Mouse (Mus musculus): Measurements from ENCODE around the gene Zdhhc5. TPM values are rescaled to one million over a fixed set of nuclear protein-coding genes. Genes with fewer than 3 reads are reported as not detected.

The Zdhhc5 gene
- polyA plus RNA-seq, 1 experiment from 2014 or later, result 19.5 TPM

- ATAC-seq, result peak; percentile 97
- H3K9me3 ChIP-seq (replicated peaks; ENCODE audit: control insufficient read depth, low read length, poor library complexity, severe bottlenecking), result no peaks in the 10 kb centered on the region
- peak overlapping the region; percentile 80 for H3K9ac ChIP-seq (ENCODE audit: low read depth, low read length)
- under 1% methylated on average over 33 of the region's 33 CpGs for WGBS
- H3K36me3 ChIP-seq (ENCODE audit: control insufficient read depth, insufficient read depth, low read length), result no peaks in the 10 kb centered on the region
- peak overlapping the region; percentile 68 for H3K4me3 ChIP-seq (ENCODE audit: low read depth, low read length)
- peak overlapping the region; percentile 97 for H3K27ac ChIP-seq (ENCODE audit: low read length)
- H3K4me1 ChIP-seq (ENCODE audit: control insufficient read depth, insufficient read depth, low read length), result peaks cover 16% of the 10 kb centered on the region
- H3K4me2 ChIP-seq (ENCODE audit: low read length), result peak overlapping the region; percentile 82
- H3K27me3 ChIP-seq (ENCODE audit: control insufficient read depth, insufficient read depth, low read depth, low read length), result no peaks in the 10 kb centered on the region
These were observed 782 bp upstream of the Zdhhc5 start for GRCm38 (mm10) chr2:84715562-84716361.

GRCm38 (mm10) chr2:84714422-84714810 lies 564 bp downstream of the Zdhhc5 start:
- H3K9ac ChIP-seq (ENCODE audit: low read depth, low read length), result peak overlapping the region; percentile 80
- no peaks in the 10 kb centered on the region for H3K9me3 ChIP-seq (replicated peaks; ENCODE audit: control insufficient read depth, low read length, poor library complexity, severe bottlenecking)
- H3K4me2 ChIP-seq (ENCODE audit: low read length), result peak overlapping the region; percentile 76
- under 1% methylated on average over 20 of the region's 26 CpGs for WGBS
- H3K27ac ChIP-seq (ENCODE audit: low read length), result peak overlapping the region; percentile 97
- H3K4me1 ChIP-seq (ENCODE audit: control insufficient read depth, insufficient read depth, low read length), result peaks cover 20% of the 10 kb centered on the region
- ATAC-seq, result peak; percentile 16; the same call in 1 of the 2 replicates
- H3K27me3 ChIP-seq (ENCODE audit: control insufficient read depth, insufficient read depth, low read depth, low read length), result no peaks in the 10 kb centered on the region
- H3K4me3 ChIP-seq (ENCODE audit: low read depth, low read length), result peak overlapping the region; percentile 68
- H3K36me3 ChIP-seq (ENCODE audit: control insufficient read depth, insufficient read depth, low read length), result peaks cover 4% of the 10 kb centered on the region; the same call in 1 of the 2 replicates

GRCm38 (mm10) chr2:84711898-84712297 lies 3.1 kb downstream of the Zdhhc5 start:
- Histone ChIP-seq H3K9ac (ENCODE audit: low read depth, low read length) (no peak overlapping the region), H3K4me2 (ENCODE audit: low read length) (no peak overlapping the region), H3K4me3 (ENCODE audit: low read depth, low read length) (no peak overlapping the region), H3K4me1 (ENCODE audit: control insufficient read depth, insufficient read depth, low read length) (peaks cover 28% of the 10 kb centered on the region), H3K36me3 (ENCODE audit: control insufficient read depth, insufficient read depth, low read length) (peaks cover 9% of the 10 kb centered on the region; the same call in 1 of the 2 replicates), H3K9me3 (replicated peaks; ENCODE audit: control insufficient read depth, low read length, poor library complexity, severe bottlenecking) (no peaks in the 10 kb centered on the region), H3K27ac (ENCODE audit: low read length) (no peak overlapping the region), H3K27me3 (ENCODE audit: control insufficient read depth, insufficient read depth, low read depth, low read length) (no peaks in the 10 kb centered on the region)
- WGBS, result 88% methylated on average over 2 of the region's 2 CpGs
- no peak for ATAC-seq

GRCm38 (mm10) chr2:84707523-84707922 lies 7.5 kb downstream of the Zdhhc5 start:
- ATAC-seq, result no peak
- Histone ChIP-seq H3K9me3 (replicated peaks; ENCODE audit: control insufficient read depth, low read length, poor library complexity, severe bottlenecking) (no peaks in the 10 kb centered on the region), H3K4me3 (ENCODE audit: low read depth, low read length) (no peak overlapping the region), H3K4me2 (ENCODE audit: low read length) (no peak overlapping the region), H3K27me3 (ENCODE audit: control insufficient read depth, insufficient read depth, low read depth, low read length) (no peaks in the 10 kb centered on the region), H3K9ac (ENCODE audit: low read depth, low read length) (no peak overlapping the region), H3K27ac (ENCODE audit: low read length) (no peak overlapping the region), H3K4me1 (ENCODE audit: control insufficient read depth, insufficient read depth, low read length) (peaks cover 13% of the 10 kb centered on the region), H3K36me3 (ENCODE audit: control insufficient read depth, insufficient read depth, low read length) (peaks cover 9% of the 10 kb centered on the region; the same call in 1 of the 2 replicates)
- 85% methylated on average over 1 of the region's 1 CpGs for WGBS

- H3K27ac ChIP-seq (ENCODE audit: low read length), result no peak overlapping the region
- peaks cover 9% of the 10 kb centered on the region; the same call in 1 of the 2 replicates for H3K36me3 ChIP-seq (ENCODE audit: control insufficient read depth, insufficient read depth, low read length)
- H3K9ac ChIP-seq (ENCODE audit: low read depth, low read length), result no peak overlapping the region
- H3K4me1 ChIP-seq (ENCODE audit: control insufficient read depth, insufficient read depth, low read length), result peaks cover 12% of the 10 kb centered on the region
- H3K27me3 ChIP-seq (ENCODE audit: control insufficient read depth, insufficient read depth, low read depth, low read length), result no peaks in the 10 kb centered on the region
- no peak for ATAC-seq
- H3K4me3 ChIP-seq (ENCODE audit: low read depth, low read length), result no peak overlapping the region
- 94% methylated on average over 1 of the region's 1 CpGs for WGBS
- H3K9me3 ChIP-seq (replicated peaks; ENCODE audit: control insufficient read depth, low read length, poor library complexity, severe bottlenecking), result no peaks in the 10 kb centered on the region
- H3K4me2 ChIP-seq (ENCODE audit: low read length), result no peak overlapping the region
These were observed 9.7 kb downstream of the Zdhhc5 start for GRCm38 (mm10) chr2:84705295-84705694.

- 75% methylated on average over 5 of the region's 5 CpGs for WGBS
- no peak overlapping the region for H3K9ac ChIP-seq (ENCODE audit: low read depth, low read length)
- H3K4me2 ChIP-seq (ENCODE audit: low read length), result no peak overlapping the region
- ATAC-seq, result no peak
- peaks cover 8% of the 10 kb centered on the region for H3K4me1 ChIP-seq (ENCODE audit: control insufficient read depth, insufficient read depth, low read length)
- H3K4me3 ChIP-seq (ENCODE audit: low read depth, low read length), result no peak overlapping the region
- peaks cover 6% of the 10 kb centered on the region; the same call in 1 of the 2 replicates for H3K36me3 ChIP-seq (ENCODE audit: control insufficient read depth, insufficient read depth, low read length)
- H3K9me3 ChIP-seq (replicated peaks; ENCODE audit: control insufficient read depth, low read length, poor library complexity, severe bottlenecking), result no peaks in the 10 kb centered on the region
- no peaks in the 10 kb centered on the region for H3K27me3 ChIP-seq (ENCODE audit: control insufficient read depth, insufficient read depth, low read depth, low read length)
- no peak overlapping the region for H3K27ac ChIP-seq (ENCODE audit: low read length)
These were observed 10.7 kb downstream of the Zdhhc5 start for GRCm38 (mm10) chr2:84704329-84704728.

GRCm38 (mm10) chr2:84703497-84703896 lies 11.5 kb downstream of the Zdhhc5 start:
- H3K4me1 ChIP-seq (ENCODE audit: control insufficient read depth, insufficient read depth, low read length), result peaks cover 3% of the 10 kb centered on the region; the same call in 1 of the 2 replicates
- ATAC-seq, result no peak

GRCm38 (mm10) chr2:84695007-84695695 lies 19.8 kb downstream of the Zdhhc5 start:
- Histone ChIP-seq H3K36me3 (ENCODE audit: control insufficient read depth, insufficient read depth, low read length) (peaks cover 25% of the 10 kb centered on the region), H3K27ac (ENCODE audit: low read length) (no peak overlapping the region), H3K9me3 (replicated peaks; ENCODE audit: control insufficient read depth, low read length, poor library complexity, severe bottlenecking) (no peaks in the 10 kb centered on the region), H3K4me1 (ENCODE audit: control insufficient read depth, insufficient read depth, low read length) (no peaks in the 10 kb centered on the region), H3K9ac (ENCODE audit: low read depth, low read length) (no peak overlapping the region), H3K27me3 (ENCODE audit: control insufficient read depth, insufficient read depth, low read depth, low read length) (no peaks in the 10 kb centered on the region), H3K4me3 (ENCODE audit: low read depth, low read length) (no peak overlapping the region), H3K4me2 (ENCODE audit: low read length) (no peak overlapping the region)
- 94% methylated on average over 5 of the region's 5 CpGs for WGBS
- no peak for ATAC-seq

More at GRCm38 (mm10) chr2:84703497-84703896, 11.5 kb downstream of the Zdhhc5 start:
- Histone ChIP-seq H3K4me3 (ENCODE audit: low read depth, low read length) (no peak overlapping the region), H3K27ac (ENCODE audit: low read length) (no peak overlapping the region), H3K9ac (ENCODE audit: low read depth, low read length) (no peak overlapping the region), H3K27me3 (ENCODE audit: control insufficient read depth, insufficient read depth, low read depth, low read length) (no peaks in the 10 kb centered on the region), H3K4me2 (ENCODE audit: low read length) (no peak overlapping the region), H3K9me3 (replicated peaks; ENCODE audit: control insufficient read depth, low read length, poor library complexity, severe bottlenecking) (no peaks in the 10 kb centered on the region), H3K36me3 (ENCODE audit: control insufficient read depth, insufficient read depth, low read length) (peaks cover 6% of the 10 kb centered on the region; the same call in 1 of the 2 replicates)
- 100% methylated on average over 1 of the region's 1 CpGs for WGBS

GRCm38 (mm10) chr2:84690050-84690449 lies 24.9 kb downstream of the Zdhhc5 start:
- Histone ChIP-seq H3K4me3 (ENCODE audit: low read depth, low read length) (no peak overlapping the region), H3K27ac (ENCODE audit: low read length) (no peak overlapping the region), H3K27me3 (ENCODE audit: control insufficient read depth, insufficient read depth, low read depth, low read length) (no peaks in the 10 kb centered on the region), H3K4me1 (ENCODE audit: control insufficient read depth, insufficient read depth, low read length) (no peaks in the 10 kb centered on the region), H3K9me3 (replicated peaks; ENCODE audit: control insufficient read depth, low read length, poor library complexity, severe bottlenecking) (no peaks in the 10 kb centered on the region), H3K4me2 (ENCODE audit: low read length) (no peak overlapping the region), H3K36me3 (ENCODE audit: control insufficient read depth, insufficient read depth, low read length) (peaks cover 43% of the 10 kb centered on the region), H3K9ac (ENCODE audit: low read depth, low read length) (no peak overlapping the region)
- 91% methylated on average over 12 of the region's 12 CpGs for WGBS
- peak; percentile 37; the same call in 1 of the 2 replicates for ATAC-seq

All from midbrain, embryonic 16.5 days (tissue).